Mouse (Mus musculus): ENCODE results near the gene Pip4k2a. TPM values are rescaled to one million over a fixed set of nuclear protein-coding genes. Genes with fewer than 3 reads are reported as not detected.

The Pip4k2a gene
- polyA plus RNA-seq, 1 experiment from 2014 or later, result 11.8 TPM

GRCm38 (mm10) chr2:18872797-18873196 lies 125.1 kb downstream of the Pip4k2a start:
- ATAC-seq (ENCODE audit: low FRiP score, low TSS enrichment) (no peak), DNase-seq (peak; percentile 80)
- no peak overlapping the region for H3K27ac ChIP-seq (replicated peaks; ENCODE audit: low read depth, low read length)
- 15% methylated on average over 2 of the region's 2 CpGs for WGBS
- H3K4me2 ChIP-seq (ENCODE audit: low read length), result no peak overlapping the region
- no peak overlapping the region for H3K9ac ChIP-seq (replicated peaks; ENCODE audit: low read length)
- no peak overlapping the region for H3K4me3 ChIP-seq (replicated peaks; ENCODE audit: low read depth, low read length)
- no peaks in the 10 kb centered on the region for H3K27me3 ChIP-seq (ENCODE audit: control insufficient read depth, insufficient read depth, low read length)
- H3K4me1 ChIP-seq (ENCODE audit: control insufficient read depth, insufficient read depth, low read length), result no peaks in the 10 kb centered on the region
- H3K36me3 ChIP-seq (ENCODE audit: control insufficient read depth, insufficient read depth, low read length), result no peaks in the 10 kb centered on the region
- no peaks in the 10 kb centered on the region for H3K9me3 ChIP-seq (ENCODE audit: control insufficient read depth, low read length)

- Histone ChIP-seq H3K27ac (replicated peaks; ENCODE audit: low read depth, low read length) (no peak overlapping the region), H3K9me3 (ENCODE audit: control insufficient read depth, low read length) (no peaks in the 10 kb centered on the region), H3K4me3 (replicated peaks; ENCODE audit: low read depth, low read length) (no peak overlapping the region), H3K9ac (replicated peaks; ENCODE audit: low read length) (no peak overlapping the region), H3K36me3 (ENCODE audit: control insufficient read depth, insufficient read depth, low read length) (no peaks in the 10 kb centered on the region), H3K4me1 (ENCODE audit: control insufficient read depth, insufficient read depth, low read length) (no peaks in the 10 kb centered on the region), H3K4me2 (ENCODE audit: low read length) (no peak overlapping the region), H3K27me3 (ENCODE audit: control insufficient read depth, insufficient read depth, low read length) (no peaks in the 10 kb centered on the region)
- WGBS, result 97% methylated on average over 3 of the region's 3 CpGs
- DNase-seq (no peak), ATAC-seq (ENCODE audit: low FRiP score, low TSS enrichment) (no peak)
These were observed 126.8 kb downstream of the Pip4k2a start for GRCm38 (mm10) chr2:18871087-18871486.

GRCm38 (mm10) chr2:18867069-18867468 lies 130.9 kb downstream of the Pip4k2a start:
- H3K4me1 ChIP-seq (ENCODE audit: control insufficient read depth, insufficient read depth, low read length), result no peaks in the 10 kb centered on the region
- H3K4me2 ChIP-seq (ENCODE audit: low read length), result no peak overlapping the region
- ATAC-seq (ENCODE audit: low FRiP score, low TSS enrichment), result no peak
- H3K9me3 ChIP-seq (ENCODE audit: control insufficient read depth, low read length), result no peaks in the 10 kb centered on the region
- WGBS, result 96% methylated on average over 2 of the region's 2 CpGs
- no peaks in the 10 kb centered on the region for H3K27me3 ChIP-seq (ENCODE audit: control insufficient read depth, insufficient read depth, low read length)
- no peak overlapping the region for H3K27ac ChIP-seq (replicated peaks; ENCODE audit: low read depth, low read length)
- H3K9ac ChIP-seq (replicated peaks; ENCODE audit: low read length), result no peak overlapping the region
- DNase-seq, result no peak
- no peak overlapping the region for H3K4me3 ChIP-seq (replicated peaks; ENCODE audit: low read depth, low read length)
- peaks cover 3% of the 10 kb centered on the region; the same call in 1 of the 2 replicates for H3K36me3 ChIP-seq (ENCODE audit: control insufficient read depth, insufficient read depth, low read length)

GRCm38 (mm10) chr2:18864719-18865118 lies 133.2 kb downstream of the Pip4k2a start:
- H3K27me3 ChIP-seq (ENCODE audit: control insufficient read depth, insufficient read depth, low read length), result no peaks in the 10 kb centered on the region
- H3K36me3 ChIP-seq (ENCODE audit: control insufficient read depth, insufficient read depth, low read length), result peaks cover 3% of the 10 kb centered on the region; the same call in 1 of the 2 replicates
- 91% methylated on average over 5 of the region's 5 CpGs for WGBS
- no peak overlapping the region for H3K4me3 ChIP-seq (replicated peaks; ENCODE audit: low read depth, low read length)
- no peak overlapping the region for H3K4me2 ChIP-seq (ENCODE audit: low read length)
- peaks cover 5% of the 10 kb centered on the region for H3K4me1 ChIP-seq (ENCODE audit: control insufficient read depth, insufficient read depth, low read length)
- ATAC-seq (ENCODE audit: low FRiP score, low TSS enrichment) (no peak), DNase-seq (no peak)
- no peaks in the 10 kb centered on the region for H3K9me3 ChIP-seq (ENCODE audit: control insufficient read depth, low read length)
- H3K27ac ChIP-seq (replicated peaks; ENCODE audit: low read depth, low read length), result no peak overlapping the region
- H3K9ac ChIP-seq (replicated peaks; ENCODE audit: low read length), result no peak overlapping the region

DNA sequence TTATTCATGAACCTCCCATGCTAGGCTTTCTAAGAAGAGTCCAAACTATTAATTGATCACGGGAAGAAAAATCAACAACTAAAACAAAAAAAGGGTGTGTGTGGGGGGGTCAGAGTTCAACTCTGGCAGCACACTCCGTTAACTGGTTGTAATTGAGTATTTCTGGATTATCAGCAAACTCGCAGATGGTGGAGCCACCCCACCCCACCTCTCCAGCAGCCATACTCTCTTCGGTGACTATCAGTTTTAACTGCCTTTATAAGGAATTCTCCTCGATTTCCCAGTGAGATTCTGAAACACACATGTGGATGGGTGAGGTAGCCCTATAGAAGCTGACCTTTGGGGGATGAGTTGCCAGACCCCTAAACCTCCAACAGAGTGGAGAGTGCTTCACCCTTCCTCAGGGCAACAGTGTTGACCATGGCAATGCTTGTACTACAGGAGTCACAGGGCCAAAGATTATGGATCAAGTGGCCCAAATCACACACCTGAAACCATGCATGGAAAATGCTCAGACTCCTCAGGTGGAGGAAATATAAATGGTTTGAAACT lies 136.2 kb downstream of the Pip4k2a start:
- Histone ChIP-seq H3K4me3 (replicated peaks; ENCODE audit: low read depth, low read length) (no peak overlapping the region), H3K4me1 (ENCODE audit: control insufficient read depth, insufficient read depth, low read length) (peaks cover 6% of the 10 kb centered on the region), H3K27ac (replicated peaks; ENCODE audit: low read depth, low read length) (no peak overlapping the region), H3K27me3 (ENCODE audit: control insufficient read depth, insufficient read depth, low read length) (no peaks in the 10 kb centered on the region), H3K36me3 (ENCODE audit: control insufficient read depth, insufficient read depth, low read length) (peaks cover 3% of the 10 kb centered on the region; the same call in 1 of the 2 replicates), H3K9me3 (ENCODE audit: control insufficient read depth, low read length) (no peaks in the 10 kb centered on the region), H3K9ac (replicated peaks; ENCODE audit: low read length) (no peak overlapping the region), H3K4me2 (ENCODE audit: low read length) (no peak overlapping the region)
- 91% methylated on average over 5 of the region's 5 CpGs for WGBS
- no peak for DNase-seq
- ATAC-seq (ENCODE audit: low FRiP score, low TSS enrichment), result no peak

- no peak overlapping the region for H3K9ac ChIP-seq (replicated peaks; ENCODE audit: low read length)
- H3K4me3 ChIP-seq (replicated peaks; ENCODE audit: low read depth, low read length), result no peak overlapping the region
- peaks cover 10% of the 10 kb centered on the region for H3K4me1 ChIP-seq (ENCODE audit: control insufficient read depth, insufficient read depth, low read length)
- 0 out of 2 replicates have a peak overlapping the region, but pooled peaks have one; percentile 8 for H3K4me2 ChIP-seq (ENCODE audit: low read length)
- WGBS, result 9% methylated on average over 9 of the region's 9 CpGs
- H3K27me3 ChIP-seq (ENCODE audit: control insufficient read depth, insufficient read depth, low read length), result no peaks in the 10 kb centered on the region
- no peaks in the 10 kb centered on the region for H3K9me3 ChIP-seq (ENCODE audit: control insufficient read depth, low read length)
- H3K27ac ChIP-seq (replicated peaks; ENCODE audit: low read depth, low read length), result no peak overlapping the region
- peaks cover 3% of the 10 kb centered on the region; the same call in 1 of the 2 replicates for H3K36me3 ChIP-seq (ENCODE audit: control insufficient read depth, insufficient read depth, low read length)
- DNase-seq, result peak; percentile 69
- ATAC-seq (ENCODE audit: low FRiP score, low TSS enrichment), result no peak
These were observed 137.2 kb downstream of the Pip4k2a start for GRCm38 (mm10) chr2:18860686-18861085.

- H3K9me3 ChIP-seq (ENCODE audit: control insufficient read depth, low read length), result no peaks in the 10 kb centered on the region
- H3K36me3 ChIP-seq (ENCODE audit: control insufficient read depth, insufficient read depth, low read length), result peaks cover 3% of the 10 kb centered on the region; the same call in 1 of the 2 replicates
- no peak overlapping the region for H3K4me2 ChIP-seq (ENCODE audit: low read length)
- H3K27me3 ChIP-seq (ENCODE audit: control insufficient read depth, insufficient read depth, low read length), result no peaks in the 10 kb centered on the region
- H3K4me3 ChIP-seq (replicated peaks; ENCODE audit: low read depth, low read length), result no peak overlapping the region
- peaks cover 10% of the 10 kb centered on the region for H3K4me1 ChIP-seq (ENCODE audit: control insufficient read depth, insufficient read depth, low read length)
- 84% methylated on average over 3 of the region's 3 CpGs for WGBS
- no peak for DNase-seq
- no peak; the same call in 1 of the 2 replicates for ATAC-seq (ENCODE audit: low FRiP score, low TSS enrichment)
- no peak overlapping the region for H3K27ac ChIP-seq (replicated peaks; ENCODE audit: low read depth, low read length)
- H3K9ac ChIP-seq (replicated peaks; ENCODE audit: low read length), result no peak overlapping the region
These were observed 140.0 kb downstream of the Pip4k2a start for GRCm38 (mm10) chr2:18857952-18858351.

DNA sequence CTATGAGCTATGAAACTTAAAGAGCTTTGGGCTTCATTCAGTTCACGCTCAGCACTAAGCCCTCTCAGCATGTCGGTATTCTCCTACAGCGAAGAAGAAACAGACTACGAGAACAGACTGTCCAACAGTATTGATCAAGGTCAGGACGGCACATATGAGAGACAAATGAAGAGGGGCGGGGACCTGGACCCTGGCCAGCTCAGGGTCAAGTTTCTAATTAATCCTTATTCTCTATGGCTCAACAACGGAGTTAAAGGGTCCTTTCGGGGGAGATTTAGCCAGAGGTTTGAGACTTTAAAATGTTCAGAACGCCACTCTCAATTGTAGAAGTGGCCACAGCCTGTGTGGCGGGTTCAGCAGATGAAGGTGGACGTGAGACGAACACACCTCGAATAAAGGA lies 141.5 kb downstream of the Pip4k2a start:
- H3K27me3 ChIP-seq (ENCODE audit: control insufficient read depth, insufficient read depth, low read length), result no peaks in the 10 kb centered on the region
- DNase-seq, result no peak
- WGBS, result 21% methylated on average over 13 of the region's 13 CpGs
- no peak overlapping the region for H3K4me3 ChIP-seq (replicated peaks; ENCODE audit: low read depth, low read length)
- no peak overlapping the region for H3K4me2 ChIP-seq (ENCODE audit: low read length)
- no peaks in the 10 kb centered on the region for H3K36me3 ChIP-seq (ENCODE audit: control insufficient read depth, insufficient read depth, low read length)
- no peak overlapping the region for H3K27ac ChIP-seq (replicated peaks; ENCODE audit: low read depth, low read length)
- no peaks in the 10 kb centered on the region for H3K9me3 ChIP-seq (ENCODE audit: control insufficient read depth, low read length)
- ATAC-seq (ENCODE audit: low FRiP score, low TSS enrichment), result no peak
- H3K4me1 ChIP-seq (ENCODE audit: control insufficient read depth, insufficient read depth, low read length), result peaks cover 10% of the 10 kb centered on the region
- H3K9ac ChIP-seq (replicated peaks; ENCODE audit: low read length), result no peak overlapping the region

- 0 out of 2 replicates have a peak, but pooled peaks cover 4% of the 10 kb centered on the region for H3K4me1 ChIP-seq (ENCODE audit: control insufficient read depth, insufficient read depth, low read length)
- ATAC-seq (ENCODE audit: low FRiP score, low TSS enrichment) (no peak), DNase-seq (no peak)
- H3K27ac ChIP-seq (replicated peaks; ENCODE audit: low read depth, low read length), result no peak overlapping the region
- no peaks in the 10 kb centered on the region for H3K36me3 ChIP-seq (ENCODE audit: control insufficient read depth, insufficient read depth, low read length)
- H3K9me3 ChIP-seq (ENCODE audit: control insufficient read depth, low read length), result no peaks in the 10 kb centered on the region
- WGBS, result 63% methylated on average over 8 of the region's 8 CpGs
- no peak overlapping the region for H3K4me2 ChIP-seq (ENCODE audit: low read length)
- H3K9ac ChIP-seq (replicated peaks; ENCODE audit: low read length), result no peak overlapping the region
- H3K4me3 ChIP-seq (replicated peaks; ENCODE audit: low read depth, low read length), result no peak overlapping the region
- no peaks in the 10 kb centered on the region for H3K27me3 ChIP-seq (ENCODE audit: control insufficient read depth, insufficient read depth, low read length)
These were observed 142.7 kb downstream of the Pip4k2a start for GRCm38 (mm10) chr2:18855246-18855645.
